Mouse (Mus musculus) heart, embryonic 13.5 days (tissue): Measurements from ENCODE around the gene Hadh. TPM values are rescaled to one million over a fixed set of nuclear protein-coding genes. Genes with fewer than 3 reads are reported as not detected.

Experiments used
- ATAC-seq: fragments of 200-750 bp; cut with Nextera tagmentation; 2 replicates; pipeline ENCODE4 v1.8.0; 2017; ENCODE audit warnings: moderate TSS enrichment; ENCODE audit not compliant: insufficient number of reproducible peaks, low FRiP score, low TSS enrichment; ENCODE audit errors: extremely low read depth
- H3K27ac ChIP-seq: fragments of 300-500 bp; sonication (generic); replicated peaks from 2 replicates; pipeline ENCODE4 v1.5.1; 2015; ENCODE audit warnings: moderate library complexity, mild to moderate bottlenecking, inconsistent platforms
- H3K27me3 ChIP-seq: fragments of 300-500 bp; sonication (generic); replicated peaks from 2 replicates; pipeline ENCODE4 v1.6.1; 2015; ENCODE audit warnings: mild to moderate bottlenecking, inconsistent platforms
- H3K36me3 ChIP-seq: fragments of 300-500 bp; sonication (generic); 2 replicates; pipeline ENCODE4 v1.6.1; 2015; ENCODE audit warnings: mild to moderate bottlenecking, inconsistent platforms
- H3K4me1 ChIP-seq: fragments of 300-500 bp; sonication (generic); 2 replicates; pipeline ENCODE4 v1.6.1; 2015; ENCODE audit warnings: inconsistent platforms
- H3K4me2 ChIP-seq: fragments of 300-500 bp; sonication (generic); 2 replicates; pipeline ENCODE4 v1.6.1; 2015; ENCODE audit warnings: inconsistent platforms, mild to moderate bottlenecking, moderate library complexity
- H3K4me3 ChIP-seq: fragments of 300-500 bp; sonication (generic); 2 replicates; pipeline ENCODE4 v1.5.1; 2015; ENCODE audit warnings: moderate library complexity, mild to moderate bottlenecking, inconsistent platforms
- H3K9ac ChIP-seq: fragments of 300-500 bp; sonication (generic); 2 replicates; pipeline ENCODE4 v1.6.1; 2015; ENCODE audit warnings: inconsistent platforms, mild to moderate bottlenecking, moderate library complexity
- H3K9me3 ChIP-seq: fragments of 300-500 bp; sonication (generic); 2 replicates; pipeline ENCODE4 v1.6.1; 2016; ENCODE audit warnings: inconsistent platforms
- WGBS: fragments of 180-500 bp; shearing (Covaris S2); methylation state at CpG from one replicate; pipeline ENCODE4 v1.1.7; 2015; ENCODE audit warnings: mixed read lengths; 5-methylcytosine and 5-hydroxymethylcytosine counted together
- polyA plus RNA-seq: library from polyadenylated mRNA; unstranded; fragments of >200 nt; fragmentation: Nextera tagmentation; extraction: Ambion mirVana; gene quantifications from 2 replicates; pipeline ENCODE4 v1.2.1, GENCODE M21; 2015

Gene Hadh
- polyA plus RNA-seq, 1 experiment from 2014 or later, result 138 TPM

- ATAC-seq, result no peak
- Histone ChIP-seq H3K4me2 (no peak overlapping the region), H3K36me3 (peaks cover 60% of the 10 kb centered on the region)
Observed at GRCm38 (mm10) chr3:131250978-131251377, 20.9 kb downstream of the Hadh start.

GRCm38 (mm10) chr3:131250283-131250682, 21.6 kb downstream of the Hadh start:
- no peak overlapping the region for H3K4me3 ChIP-seq
- H3K4me1 ChIP-seq, result peaks cover 42% of the 10 kb centered on the region
- H3K9me3 ChIP-seq, result no peaks in the 10 kb centered on the region
- H3K36me3 ChIP-seq, result peaks cover 56% of the 10 kb centered on the region
- no peak for ATAC-seq
- no peak overlapping the region for H3K27ac ChIP-seq
- no peaks in the 10 kb centered on the region for H3K27me3 ChIP-seq
- no peak overlapping the region for H3K9ac ChIP-seq
- H3K4me2 ChIP-seq, result no peak overlapping the region
- 86% methylated on average over 2 of the region's 2 CpGs for WGBS

More at GRCm38 (mm10) chr3:131250978-131251377, 20.9 kb downstream of the Hadh start:
- H3K27ac ChIP-seq, result no peak overlapping the region
- no peak overlapping the region for H3K4me3 ChIP-seq
- H3K9me3 ChIP-seq, result no peaks in the 10 kb centered on the region
- H3K9ac ChIP-seq, result no peak overlapping the region
- WGBS, result 63% methylated on average over 13 of the region's 13 CpGs
- no peaks in the 10 kb centered on the region for H3K27me3 ChIP-seq
- peaks cover 45% of the 10 kb centered on the region for H3K4me1 ChIP-seq

DNA sequence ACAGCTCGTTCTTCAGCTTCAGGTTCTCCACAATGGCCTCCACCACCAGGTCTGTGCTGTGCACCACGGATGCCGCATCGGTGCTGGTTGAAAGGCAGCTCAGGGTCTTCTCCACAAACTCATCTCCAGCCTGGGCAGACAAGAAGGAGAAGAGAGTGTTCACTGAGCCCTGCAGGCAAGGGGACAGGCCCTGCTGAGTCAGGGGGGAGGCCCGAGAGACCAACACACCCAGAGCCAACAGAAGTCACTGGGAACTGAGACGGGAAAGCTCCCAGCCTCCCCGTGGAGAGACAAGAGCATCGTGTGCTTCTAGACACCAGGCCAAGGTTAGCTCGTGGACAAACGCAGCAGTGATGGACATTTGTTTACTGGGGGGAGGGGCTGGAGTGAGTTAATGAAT, 23.5 kb downstream of the Hadh start:
- ATAC-seq, result no peak
- Histone ChIP-seq H3K36me3 (peaks cover 62% of the 10 kb centered on the region), H3K27ac (no peak overlapping the region), H3K4me2 (no peak overlapping the region), H3K9me3 (no peaks in the 10 kb centered on the region), H3K4me1 (peaks cover 49% of the 10 kb centered on the region), H3K9ac (no peak overlapping the region), H3K4me3 (no peak overlapping the region), H3K27me3 (no peaks in the 10 kb centered on the region)
- 82% methylated on average over 10 of the region's 10 CpGs for WGBS

DNA sequence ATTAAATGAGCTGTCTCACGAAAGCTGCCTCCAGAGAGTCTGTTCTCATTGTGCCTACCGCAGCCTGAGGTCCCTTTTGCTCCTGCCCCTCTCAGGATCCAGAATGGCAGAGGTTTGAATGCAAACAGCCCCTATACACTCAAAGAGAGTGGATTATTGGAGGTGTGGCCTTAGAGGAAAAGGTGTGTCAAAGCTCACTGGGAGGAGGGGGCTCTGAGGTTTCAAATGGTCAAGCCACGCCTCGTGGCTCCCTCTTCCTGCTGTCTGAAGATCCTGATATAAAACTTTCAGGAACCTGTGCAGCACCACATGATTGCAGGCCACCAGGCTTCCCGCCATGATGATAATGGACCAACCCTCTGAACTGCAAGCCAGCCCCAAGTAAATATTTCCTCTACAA, 24.1 kb downstream of the Hadh start:
- no peak overlapping the region for H3K4me2 ChIP-seq
- H3K36me3 ChIP-seq, result peaks cover 67% of the 10 kb centered on the region
- WGBS, result 78% methylated on average over 5 of the region's 5 CpGs
- no peaks in the 10 kb centered on the region for H3K9me3 ChIP-seq
- H3K4me1 ChIP-seq, result peaks cover 47% of the 10 kb centered on the region
- no peak overlapping the region for H3K4me3 ChIP-seq
- H3K27ac ChIP-seq, result no peak overlapping the region
- no peaks in the 10 kb centered on the region for H3K27me3 ChIP-seq
- no peak overlapping the region for H3K9ac ChIP-seq
- no peak for ATAC-seq

- no peaks in the 10 kb centered on the region for H3K9me3 ChIP-seq
- 65% methylated on average over 6 of the region's 6 CpGs for WGBS
- no peak for ATAC-seq
- no peak overlapping the region for H3K4me2 ChIP-seq
- H3K4me3 ChIP-seq, result no peak overlapping the region
- H3K27me3 ChIP-seq, result no peaks in the 10 kb centered on the region
- H3K4me1 ChIP-seq, result peaks cover 43% of the 10 kb centered on the region
- H3K9ac ChIP-seq, result no peak overlapping the region
- H3K36me3 ChIP-seq, result peaks cover 70% of the 10 kb centered on the region
- no peak overlapping the region for H3K27ac ChIP-seq
Observed at GRCm38 (mm10) chr3:131247447-131247846, 24.5 kb downstream of the Hadh start.

DNA sequence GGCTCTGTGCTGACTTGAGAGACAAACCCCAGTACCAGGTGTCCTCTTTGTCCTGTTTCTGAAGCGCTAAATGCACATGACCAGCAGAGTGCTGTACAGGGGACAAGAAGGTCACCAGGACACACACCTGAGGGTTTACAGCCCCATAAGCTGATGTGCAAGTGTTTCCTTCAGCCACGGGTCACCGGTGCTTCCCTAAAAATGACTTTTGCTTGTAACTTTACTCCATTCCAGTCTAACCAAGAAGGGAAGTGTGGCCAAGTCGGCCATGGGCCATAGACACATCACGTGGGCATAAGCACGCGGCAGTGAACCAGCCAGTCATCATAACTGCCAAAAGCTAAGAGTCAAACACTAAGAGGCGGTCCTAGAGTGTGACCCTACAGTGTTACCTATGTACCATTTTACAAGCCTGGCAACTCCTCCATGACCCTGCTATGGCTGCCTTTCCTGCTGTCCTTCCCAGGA, 25.3 kb downstream of the Hadh start:
- H3K9ac ChIP-seq, result no peak overlapping the region
- H3K4me2 ChIP-seq, result no peak overlapping the region
- WGBS, result 84% methylated on average over 8 of the region's 8 CpGs
- no peaks in the 10 kb centered on the region for H3K27me3 ChIP-seq
- H3K4me1 ChIP-seq, result peaks cover 35% of the 10 kb centered on the region
- no peaks in the 10 kb centered on the region for H3K9me3 ChIP-seq
- H3K36me3 ChIP-seq, result peaks cover 75% of the 10 kb centered on the region
- no peak overlapping the region for H3K4me3 ChIP-seq
- H3K27ac ChIP-seq, result peak overlapping the region; percentile 67
- no peak for ATAC-seq

DNA sequence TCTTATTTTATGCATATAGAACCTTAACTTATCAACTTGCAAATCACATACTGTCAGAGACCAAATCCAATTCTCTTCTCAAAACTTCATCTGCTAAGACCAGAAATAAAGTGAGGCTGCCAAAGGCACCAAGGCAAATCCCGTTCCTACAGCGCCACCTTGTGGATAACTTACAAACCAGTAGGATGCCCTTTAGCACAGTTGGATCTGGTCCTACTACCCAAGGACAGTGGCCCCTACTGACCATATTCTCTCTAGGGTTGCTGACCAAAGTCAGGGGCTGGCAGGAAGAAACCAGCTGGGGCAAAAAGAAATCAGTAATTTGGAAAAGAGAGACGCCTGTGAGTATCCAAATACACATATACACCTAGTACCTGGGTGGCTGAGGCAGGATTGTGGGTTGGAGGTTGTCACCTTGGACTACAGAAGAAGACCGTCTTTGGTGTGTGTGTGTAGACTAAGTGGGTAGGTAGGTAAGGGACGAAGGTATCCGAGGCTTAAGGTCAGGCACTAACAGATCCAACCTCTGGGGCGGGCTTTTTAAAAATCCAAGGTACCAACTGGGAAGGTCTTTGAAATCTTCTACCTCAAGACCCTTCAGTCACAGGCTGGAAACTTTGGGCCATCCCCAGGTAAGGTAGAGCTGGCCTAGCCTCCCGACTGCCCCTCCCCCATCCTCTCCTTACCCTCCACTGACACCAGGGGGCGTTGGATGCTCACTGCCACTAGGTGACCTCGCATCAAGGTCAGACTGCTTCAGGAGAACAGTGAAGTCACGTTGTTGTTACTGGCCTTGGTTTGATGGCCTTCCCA, 25.9 kb downstream of the Hadh start:
- Histone ChIP-seq H3K36me3 (peaks cover 82% of the 10 kb centered on the region), H3K4me1 (peaks cover 28% of the 10 kb centered on the region)

DNA sequence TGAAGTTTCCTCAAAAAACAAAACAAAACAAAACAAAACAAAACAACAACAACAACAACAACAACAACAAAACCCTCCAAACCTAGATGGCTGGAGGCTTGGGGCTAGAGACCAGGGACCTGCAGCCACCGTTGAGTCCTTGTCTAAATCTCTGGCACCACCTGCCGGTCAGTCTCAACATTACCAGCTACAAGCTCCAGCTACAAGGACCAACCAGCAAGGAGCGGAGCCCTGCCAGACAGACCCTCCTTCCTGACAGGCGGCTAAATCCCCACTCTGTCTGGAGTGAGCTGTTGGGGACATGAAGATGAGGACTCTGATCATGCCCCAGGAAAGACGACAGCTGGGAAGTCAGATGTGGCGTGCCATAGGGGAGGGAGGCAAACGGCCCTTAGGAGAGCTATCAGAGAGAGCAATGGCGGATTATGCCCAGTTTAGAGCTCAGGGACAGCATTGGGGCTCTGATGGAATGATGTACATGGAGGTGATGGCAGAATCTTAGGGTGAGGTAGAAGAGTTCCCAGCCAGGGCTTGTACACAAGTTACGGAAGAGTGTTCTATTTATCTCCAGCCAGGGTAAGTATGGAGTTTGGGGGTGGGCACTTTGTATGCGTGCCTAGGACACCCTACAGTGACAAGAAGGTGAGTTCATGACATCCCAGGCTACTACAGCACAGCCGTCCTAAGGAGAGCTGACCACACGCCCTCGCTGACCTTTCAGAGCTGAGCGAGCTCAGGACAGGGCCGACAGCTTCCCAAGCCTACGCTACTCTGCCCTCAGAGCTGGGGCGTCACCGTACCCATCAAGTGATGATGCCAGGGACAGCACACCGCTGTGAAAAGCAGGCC, 33.9 kb downstream of the Hadh start:
- no peak overlapping the region for H3K4me3 ChIP-seq
- no peak overlapping the region for H3K27ac ChIP-seq
- H3K4me1 ChIP-seq, result no peaks in the 10 kb centered on the region
- H3K36me3 ChIP-seq, result peaks cover 76% of the 10 kb centered on the region
- no peaks in the 10 kb centered on the region for H3K9me3 ChIP-seq
- WGBS, result 57% methylated on average over 19 of the region's 19 CpGs
- H3K9ac ChIP-seq, result no peak overlapping the region
- H3K27me3 ChIP-seq, result no peaks in the 10 kb centered on the region
- no peak for ATAC-seq
- H3K4me2 ChIP-seq, result no peak overlapping the region

More for the DNA sequence above, 25.9 kb downstream of the Hadh start:
- ATAC-seq, result no peak
- Histone ChIP-seq H3K27me3 (no peaks in the 10 kb centered on the region), H3K9me3 (no peaks in the 10 kb centered on the region), H3K27ac (peak overlapping the region; percentile 67), H3K9ac (no peak overlapping the region), H3K4me3 (no peak overlapping the region), H3K4me2 (no peak overlapping the region)
- 48% methylated on average over 11 of the region's 11 CpGs for WGBS

GRCm38 (mm10) chr3:131237061-131237460, 34.8 kb downstream of the Hadh start:
- Histone ChIP-seq H3K27ac (no peak overlapping the region), H3K27me3 (no peaks in the 10 kb centered on the region), H3K9me3 (no peaks in the 10 kb centered on the region), H3K4me2 (no peak overlapping the region), H3K9ac (no peak overlapping the region), H3K4me1 (no peaks in the 10 kb centered on the region), H3K4me3 (no peak overlapping the region), H3K36me3 (peaks cover 76% of the 10 kb centered on the region)
- WGBS, result 75% methylated on average over 6 of the region's 6 CpGs
- ATAC-seq, result no peak

GRCm38 (mm10) chr3:131228083-131228482, 43.8 kb downstream of the Hadh start:
- Histone ChIP-seq H3K27me3 (no peaks in the 10 kb centered on the region), H3K9ac (no peak overlapping the region), H3K4me2 (no peak overlapping the region), H3K36me3 (peaks cover 38% of the 10 kb centered on the region), H3K4me3 (no peak overlapping the region), H3K27ac (no peak overlapping the region), H3K9me3 (no peaks in the 10 kb centered on the region), H3K4me1 (no peaks in the 10 kb centered on the region)
- 69% methylated on average over 6 of the region's 6 CpGs for WGBS
- ATAC-seq, result no peak

DNA sequence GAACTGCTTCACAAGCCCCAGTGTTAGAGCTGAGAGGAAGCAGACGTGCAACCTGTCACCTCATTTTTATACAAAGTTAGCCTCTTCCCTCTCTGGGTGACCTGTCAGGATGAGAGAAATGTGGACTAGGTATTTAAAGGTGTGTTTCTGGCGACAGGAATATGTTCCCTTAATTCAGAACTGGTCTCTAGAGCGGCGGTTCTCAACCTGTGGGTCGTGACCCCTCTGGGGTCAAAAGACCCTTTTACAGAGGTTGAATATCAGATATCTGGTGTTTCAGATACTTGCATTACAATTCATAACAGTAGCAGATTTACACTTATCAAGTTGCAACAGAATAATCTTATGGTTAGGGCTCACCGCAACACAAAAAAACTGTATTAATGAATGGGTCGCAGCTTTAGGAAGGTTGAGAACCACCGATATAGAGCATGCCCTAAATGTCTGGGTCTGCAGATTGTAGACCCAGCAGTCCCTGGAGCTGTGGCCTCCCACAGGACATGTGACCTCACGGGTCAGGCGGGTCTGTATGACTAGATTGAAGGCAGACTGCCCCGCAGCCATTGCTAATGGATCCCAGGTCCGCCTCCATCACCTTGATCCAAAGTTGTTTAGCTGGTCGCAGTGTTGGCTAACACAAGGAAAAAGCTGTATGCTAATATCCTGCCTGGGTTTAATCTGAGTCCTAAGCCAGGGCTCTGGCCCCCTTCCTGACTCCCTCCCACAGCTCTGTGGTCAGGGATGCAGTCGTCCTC, 53.1 kb downstream of the Hadh start:
- Histone ChIP-seq H3K4me2 (no peak overlapping the region), H3K4me3 (no peak overlapping the region), H3K4me1 (no peaks in the 10 kb centered on the region; the same call in 1 of the 2 replicates), H3K36me3 (no peaks in the 10 kb centered on the region), H3K9ac (no peak overlapping the region), H3K9me3 (no peaks in the 10 kb centered on the region), H3K27me3 (no peaks in the 10 kb centered on the region), H3K27ac (no peak overlapping the region)
- WGBS, result 83% methylated on average over 14 of the region's 14 CpGs
- ATAC-seq, result no peak
